Mouse (Mus musculus): ENCODE data around the gene Arrdc2. TPM values are rescaled to one million over a fixed set of nuclear protein-coding genes. Genes with fewer than 3 reads are reported as not detected.

Arrdc2 gene
- polyA plus RNA-seq, 1 experiment from 2014 or later: 6.3 TPM

DNA sequence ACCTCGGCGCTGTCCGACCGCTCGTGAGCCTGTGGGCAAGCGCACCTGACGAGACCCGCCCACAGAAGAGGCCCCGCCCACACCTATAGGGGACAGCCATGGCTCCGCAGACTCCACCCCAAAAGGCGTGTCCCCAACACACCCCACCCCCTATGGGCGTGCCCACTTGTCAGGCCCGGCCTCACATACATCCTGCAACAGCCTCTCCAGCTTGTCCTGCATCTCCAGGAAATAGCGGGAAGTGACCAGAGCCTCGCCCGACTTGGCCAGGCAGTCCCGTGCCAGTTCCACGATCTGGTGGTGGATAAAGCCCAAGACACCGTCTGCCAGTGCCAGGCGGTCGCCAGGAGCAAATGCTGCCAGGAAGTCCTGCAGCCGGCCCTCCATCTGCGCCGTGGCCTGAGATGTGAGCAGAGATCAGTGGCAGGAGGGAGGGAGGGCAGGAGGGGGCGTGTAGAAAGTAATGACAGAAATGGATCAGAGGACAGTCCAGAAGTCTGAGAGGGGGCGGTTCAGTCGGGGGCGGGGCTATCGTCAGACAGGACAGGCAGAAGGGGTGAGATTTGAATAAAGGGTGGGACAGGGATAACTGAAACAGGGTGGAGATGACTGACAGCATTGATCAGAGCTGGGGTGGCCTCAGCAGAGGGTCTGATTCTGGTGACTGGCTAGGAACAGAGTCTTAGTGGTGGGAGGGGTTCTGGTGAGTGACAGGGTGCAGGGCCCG lies 51.4 kb downstream of the Arrdc2 start:
- Histone ChIP-seq H3K27me3 (ENCODE audit: control insufficient read depth, insufficient read depth, low read length) (no peaks in the 10 kb centered on the region), H3K4me2 (ENCODE audit: low read depth, low read length, severe bottlenecking) (no peak overlapping the region), H3K4me1 (replicated peaks; ENCODE audit: control insufficient read depth, insufficient read depth, low read length) (peaks cover 16% of the 10 kb centered on the region), H3K27ac (ENCODE audit: low read depth, low read length) (no peak overlapping the region), H3K36me3 (ENCODE audit: control insufficient read depth, insufficient read depth, low read length) (no peaks in the 10 kb centered on the region; the same call in 1 of the 2 replicates), H3K9me3 (ENCODE audit: control insufficient read depth, low read length) (no peaks in the 10 kb centered on the region), H3K4me3 (ENCODE audit: low read depth, low read length) (no peak overlapping the region), H3K9ac (ENCODE audit: low read length) (no peak overlapping the region)
- ATAC-seq (replicated peaks; ENCODE audit: low FRiP score): no peak
- peak; percentile 83 for DNase-seq (ENCODE audit: low spot score)
- WGBS: 16% methylated on average over 30 of the region's 30 CpGs

DNA sequence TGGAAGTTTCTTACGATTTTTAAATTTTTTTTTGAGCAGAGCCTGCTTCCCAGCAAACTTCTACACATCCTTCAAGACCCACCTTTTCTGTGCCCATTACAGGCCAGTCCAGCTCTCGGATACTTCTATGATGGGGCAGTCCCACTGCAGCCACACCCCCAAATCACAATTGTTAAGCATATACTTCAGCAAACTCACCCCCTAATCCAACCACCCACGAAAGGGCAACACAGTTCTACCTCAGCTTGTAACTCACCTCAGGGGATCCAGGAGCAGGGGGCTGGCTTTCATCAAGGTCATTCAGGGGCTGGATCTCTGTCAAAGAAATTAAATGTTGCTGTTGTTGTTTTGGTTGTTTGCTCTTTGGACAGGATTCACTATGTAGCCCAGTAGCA lies 52.5 kb downstream of the Arrdc2 start:
- no peak overlapping the region for H3K4me2 ChIP-seq (ENCODE audit: low read depth, low read length, severe bottlenecking)
- no peak overlapping the region for H3K27ac ChIP-seq (ENCODE audit: low read depth, low read length)
- DNase-seq (ENCODE audit: low spot score) (no peak), ATAC-seq (replicated peaks; ENCODE audit: low FRiP score) (no peak)
- no peaks in the 10 kb centered on the region for H3K27me3 ChIP-seq (ENCODE audit: control insufficient read depth, insufficient read depth, low read length)
- WGBS: 89% methylated on average over 3 of the region's 3 CpGs
- peaks cover 12% of the 10 kb centered on the region for H3K4me1 ChIP-seq (replicated peaks; ENCODE audit: control insufficient read depth, insufficient read depth, low read length)
- H3K36me3 ChIP-seq (ENCODE audit: control insufficient read depth, insufficient read depth, low read length): no peaks in the 10 kb centered on the region; the same call in 1 of the 2 replicates
- H3K4me3 ChIP-seq (ENCODE audit: low read depth, low read length): no peak overlapping the region
- no peaks in the 10 kb centered on the region for H3K9me3 ChIP-seq (ENCODE audit: control insufficient read depth, low read length)
- no peak overlapping the region for H3K9ac ChIP-seq (ENCODE audit: low read length)

DNA sequence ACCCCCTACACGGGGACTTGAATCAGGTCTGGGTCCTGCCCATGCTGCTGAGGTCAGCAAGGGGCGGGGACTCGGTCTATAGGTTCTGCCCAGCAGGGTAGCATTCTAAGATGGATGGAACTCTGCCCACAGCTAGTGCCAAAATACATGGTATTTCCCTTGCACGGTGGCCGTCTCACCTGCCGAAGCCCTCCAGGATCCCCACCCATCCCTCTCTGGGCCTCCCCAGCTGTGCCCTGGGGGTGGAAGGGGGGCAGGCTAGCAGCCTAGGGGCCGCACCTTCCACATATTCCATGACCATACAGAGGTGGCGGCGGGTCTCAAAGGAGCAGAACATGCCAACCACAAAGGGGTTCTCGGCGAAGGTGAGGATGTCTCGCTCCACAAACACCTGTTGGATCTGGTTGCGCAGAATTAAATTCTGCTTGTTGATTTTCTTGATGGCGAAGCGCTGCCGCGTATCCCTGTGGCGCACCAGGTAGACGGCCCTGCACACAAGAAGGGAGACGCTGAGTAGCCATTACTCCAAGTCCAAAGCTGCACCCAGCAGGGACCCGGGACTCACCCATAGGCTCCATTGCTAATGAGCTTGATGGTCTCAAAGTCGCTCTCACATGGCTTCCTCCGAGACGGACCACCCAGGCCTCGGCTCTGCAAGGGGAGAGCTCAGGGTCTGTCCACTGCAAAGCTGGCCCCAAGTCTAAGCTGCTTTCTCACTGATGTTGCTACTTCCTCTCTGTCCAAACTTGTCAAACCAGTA lies 53.0 kb downstream of the Arrdc2 start:
- no peaks in the 10 kb centered on the region; the same call in 1 of the 2 replicates for H3K36me3 ChIP-seq (ENCODE audit: control insufficient read depth, insufficient read depth, low read length)
- 88% methylated on average over 25 of the region's 25 CpGs for WGBS
- no peak overlapping the region for H3K4me3 ChIP-seq (ENCODE audit: low read depth, low read length)
- H3K4me1 ChIP-seq (replicated peaks; ENCODE audit: control insufficient read depth, insufficient read depth, low read length): peaks cover 10% of the 10 kb centered on the region
- no peaks in the 10 kb centered on the region for H3K27me3 ChIP-seq (ENCODE audit: control insufficient read depth, insufficient read depth, low read length)
- no peak overlapping the region for H3K4me2 ChIP-seq (ENCODE audit: low read depth, low read length, severe bottlenecking)
- ATAC-seq (replicated peaks; ENCODE audit: low FRiP score) (no peak), DNase-seq (ENCODE audit: low spot score) (no peak)
- no peaks in the 10 kb centered on the region for H3K9me3 ChIP-seq (ENCODE audit: control insufficient read depth, low read length)
- H3K27ac ChIP-seq (ENCODE audit: low read depth, low read length): no peak overlapping the region
- H3K9ac ChIP-seq (ENCODE audit: low read length): no peak overlapping the region

Small RNAs within 50 kb of the gene (microRNA-seq; reads per million reads assigned to microRNA genes)
- not detected for gene Mir7240 (ENCODE audit: insufficient number of aligned reads)

Other genes with a start within 250 kb of the Arrdc2 start
- gene Isyna1, start 245.3 kb downstream of the Arrdc2 start, polyA plus RNA-seq (2014; fragmentation: Nextera tagmentation; extraction: Ambion mirVana): 98.1 and 109 TPM in 2 replicates
- 113 and 127 TPM in 2 replicates for gene Ssbp4, start 230.8 kb downstream of the Arrdc2 start, polyA plus RNA-seq (2014; fragmentation: Nextera tagmentation; extraction: Ambion mirVana)
- gene Lrrc25, start 223.6 kb downstream of the Arrdc2 start, polyA plus RNA-seq (2014; fragmentation: Nextera tagmentation; extraction: Ambion mirVana): 1.2 and 1.4 TPM in 2 replicates
- not detected in 2 replicates for gene Gdf15, start 207.3 kb downstream of the Arrdc2 start, polyA plus RNA-seq (2014; fragmentation: Nextera tagmentation; extraction: Ambion mirVana)
- gene Pgpep1, start 179.3 kb downstream of the Arrdc2 start, polyA plus RNA-seq (2014; fragmentation: Nextera tagmentation; extraction: Ambion mirVana): 70.9 and 73.8 TPM in 2 replicates
- gene Lsm4, start 166.5 kb downstream of the Arrdc2 start, polyA plus RNA-seq (2014; fragmentation: Nextera tagmentation; extraction: Ambion mirVana): 318 and 346 TPM in 2 replicates
- gene Jund, start 140.8 kb downstream of the Arrdc2 start, polyA plus RNA-seq (2014; fragmentation: Nextera tagmentation; extraction: Ambion mirVana): 128 and 157 TPM in 2 replicates
- not detected in 2 replicates for gene Iqcn, start 136.3 kb downstream of the Arrdc2 start, polyA plus RNA-seq (2014; fragmentation: Nextera tagmentation; extraction: Ambion mirVana)
- gene Gm3336, start 121.2 kb downstream of the Arrdc2 start, polyA plus RNA-seq (2014; fragmentation: Nextera tagmentation; extraction: Ambion mirVana): not detected in 2 replicates
- 0.13 and 0.37 TPM in 2 replicates for gene Pde4c, start 116.0 kb downstream of the Arrdc2 start, polyA plus RNA-seq (2014; fragmentation: Nextera tagmentation; extraction: Ambion mirVana)
- 42.7 and 49.7 TPM in 2 replicates for gene Rab3a, start 85.0 kb downstream of the Arrdc2 start, polyA plus RNA-seq (2014; fragmentation: Nextera tagmentation; extraction: Ambion mirVana)
- 31.0 and 34.1 TPM in 2 replicates for gene Mpv17l2, start 78.8 kb downstream of the Arrdc2 start, polyA plus RNA-seq (2014; fragmentation: Nextera tagmentation; extraction: Ambion mirVana)
- gene Pik3r2, start 63.0 kb downstream of the Arrdc2 start, polyA plus RNA-seq (2014; fragmentation: Nextera tagmentation; extraction: Ambion mirVana): 58.9 and 61.6 TPM in 2 replicates
- gene Mast3, start 34.7 kb downstream of the Arrdc2 start, polyA plus RNA-seq (2014; fragmentation: Nextera tagmentation; extraction: Ambion mirVana): 15.9 and 17.4 TPM in 2 replicates
- gene Il12rb1, start 31.3 kb downstream of the Arrdc2 start, polyA plus RNA-seq (2014; fragmentation: Nextera tagmentation; extraction: Ambion mirVana): not detected in 2 replicates
- 9.0 and 13.4 TPM in 2 replicates for gene Kcnn1, start 23.5 kb upstream of the Arrdc2 start, polyA plus RNA-seq (2014; fragmentation: Nextera tagmentation; extraction: Ambion mirVana)
- gene Ccdc124, start 34.2 kb upstream of the Arrdc2 start, polyA plus RNA-seq (2014; fragmentation: Nextera tagmentation; extraction: Ambion mirVana): 165 and 176 TPM in 2 replicates
- 0.43 and 0.44 TPM in 2 replicates for gene Slc5a5, start 53.0 kb upstream of the Arrdc2 start, polyA plus RNA-seq (2014; fragmentation: Nextera tagmentation; extraction: Ambion mirVana)
- 2,879 and 3,145 TPM in 2 replicates for gene Rpl18a, start 57.7 kb upstream of the Arrdc2 start, polyA plus RNA-seq (2014; fragmentation: Nextera tagmentation; extraction: Ambion mirVana)
- 57.3 and 59.9 TPM in 2 replicates for gene Map1s, start 66.2 kb upstream of the Arrdc2 start, polyA plus RNA-seq (2014; fragmentation: Nextera tagmentation; extraction: Ambion mirVana)